Mouse (Mus musculus) MEL (cell line): ENCODE results near the gene Cluh.

Source experiments
- CHD1 ChIP-seq: IDR thresholded peaks from 2 replicates; pipeline ENCODE4 v1.6.1; 2012; ENCODE audit warnings: low read depth, mild to moderate bottlenecking, inconsistent platforms, low read length, improper control_type of control experiment
- CHD2 ChIP-seq: IDR thresholded peaks from 2 replicates; pipeline ENCODE4 v1.6.1; 2011; ENCODE audit warnings: low read length, improper control_type of control experiment
- CTCF ChIP-seq, 3 experiments: IDR thresholded peaks in 2 of 3; conservative IDR thresholded peaks in 1 of 3; 2 replicates each; pipeline ENCODE4 v1.5.1; 2011 to 2012; ENCODE audit warnings: low read length in 3 of 3, low read depth in 2 of 3, mild to moderate bottlenecking in 2 of 3, improper control_type of control experiment in 1 of 3, inconsistent platforms in 1 of 3, mixed read lengths in 1 of 3, moderate library complexity in 1 of 3; ENCODE audit not compliant: control insufficient read depth in 1 of 3, insufficient read depth in 1 of 3, poor library complexity in 1 of 3, severe bottlenecking in 1 of 3
- EP300 ChIP-seq, 2 experiments: IDR thresholded peaks; 2 replicates each; pipeline ENCODE4 v1.6.1; 2011; ENCODE audit warnings: improper control_type of control experiment in 2 of 2, low read length in 2 of 2, low read depth in 1 of 2, mild to moderate bottlenecking in 1 of 2
- JUND ChIP-seq: IDR thresholded peaks from 2 replicates; pipeline ENCODE4 v1.6.1; 2011; ENCODE audit warnings: low read depth, mild to moderate bottlenecking, improper control_type of control experiment, low read length
- KAT2A ChIP-seq: conservative IDR thresholded peaks from 2 replicates; pipeline ENCODE4 v1.6.1; 2012; ENCODE audit warnings: low read depth, low read length, improper control_type of control experiment, inconsistent platforms
- MAFK ChIP-seq: IDR thresholded peaks from 2 replicates; pipeline ENCODE4 v1.6.1; 2011; ENCODE audit warnings: low read depth, mild to moderate bottlenecking, low read length, improper control_type of control experiment, borderline replicate concordance
- MXI1 ChIP-seq: IDR thresholded peaks from 2 replicates; pipeline ENCODE4 v1.6.1; 2011; ENCODE audit warnings: mild to moderate bottlenecking, low read depth, low read length, improper control_type of control experiment
- POLR2A ChIP-seq, 2 experiments: IDR thresholded peaks; 2 replicates each; pipeline ENCODE4 v1.6.1; 2011 to 2012; ENCODE audit warnings: low read length in 2 of 2, mild to moderate bottlenecking in 2 of 2, control low read depth in 1 of 2, improper control_type of control experiment in 1 of 2, low read depth in 1 of 2, moderate library complexity in 1 of 2; ENCODE audit not compliant: control insufficient read depth in 1 of 2, insufficient read depth in 1 of 2, poor library complexity in 1 of 2
- POLR2AphosphoS2 ChIP-seq: IDR thresholded peaks from 2 replicates; pipeline ENCODE4 v1.6.1; 2011; ENCODE audit warnings: low read length, improper control_type of control experiment
- SIN3A ChIP-seq: IDR thresholded peaks from 2 replicates; pipeline ENCODE4 v1.6.1; 2012; ENCODE audit warnings: low read length, improper control_type of control experiment, inconsistent platforms
- TBP ChIP-seq: IDR thresholded peaks from 2 replicates; pipeline ENCODE4 v1.8.0; 2011; ENCODE audit warnings: low read depth, low read length, improper control_type of control experiment
- ZNF384 ChIP-seq: IDR thresholded peaks from 2 replicates; pipeline ENCODE4 v1.6.1; 2012; ENCODE audit warnings: low read depth, mild to moderate bottlenecking, inconsistent platforms, low read length, improper control_type of control experiment

- TF ChIP-seq POLR2AphosphoS2 (no peak), SIN3A (no peak), CTCF (IDR thresholded peaks at IDR 0.05 in 2 of 3, conservative IDR thresholded peaks at IDR 0.05 in 1 of 3; ENCODE audit: control insufficient read depth in 1 of 3, insufficient read depth in 1 of 3, low read depth in 2 of 3, low read length in 3 of 3, poor library complexity in 1 of 3, severe bottlenecking in 1 of 3) (peak in 2 of 3 experiments; percentile 6 to 19; a peak in 1 of 6 replicates), MXI1 (no peak), CHD2 (no peak), EP300 (IDR thresholded peaks at IDR 0.05; ENCODE audit: low read depth in 1 of 2, low read length in 2 of 2) (no peak), POLR2A (IDR thresholded peaks at IDR 0.05; ENCODE audit: control insufficient read depth in 1 of 2, insufficient read depth in 1 of 2, low read depth in 1 of 2, low read length in 2 of 2, poor library complexity in 1 of 2) (no peak), ZNF384 (no peak), MAFK (no peak), KAT2A (no peak), JUND (no peak), TBP (no peak), CHD1 (no peak)
These were observed 33.7 kb upstream of the Cluh start for GRCm38 (mm10) chr11:74615571-74615970.
